Mouse (Mus musculus) kidney, embryonic 16.5 days (tissue): ENCODE measurements around the gene Vcam1. TPM values are rescaled to one million over a fixed set of nuclear protein-coding genes. Genes with fewer than 3 reads are reported as not detected.

Experiments used
- ATAC-seq: fragments of 200-750 bp; cut with Nextera tagmentation; 2 replicates; pipeline ENCODE4 v1.8.0; 2017; ENCODE audit warnings: moderate TSS enrichment; ENCODE audit not compliant: low FRiP score, low TSS enrichment
- H3K27ac ChIP-seq: fragments of 300-500 bp; sonication (generic); 2 replicates; pipeline ENCODE4 v1.5.1; 2014; ENCODE audit warnings: low read length
- H3K27me3 ChIP-seq: fragments of 300-500 bp; sonication (generic); 2 replicates; pipeline ENCODE4 v1.6.1; 2014; ENCODE audit warnings: low read length, control low read depth, mixed read lengths; ENCODE audit not compliant: insufficient read depth
- H3K36me3 ChIP-seq: fragments of 300-500 bp; sonication (generic); 2 replicates; pipeline ENCODE4 v1.6.1; 2014; ENCODE audit warnings: low read length, control low read depth, mixed read lengths; ENCODE audit not compliant: insufficient read depth
- H3K4me1 ChIP-seq: fragments of 300-500 bp; sonication (generic); 2 replicates; pipeline ENCODE4 v1.6.1; 2014; ENCODE audit warnings: low read length, control low read depth, mixed read lengths; ENCODE audit not compliant: insufficient read depth
- H3K4me2 ChIP-seq: fragments of 300-500 bp; sonication (generic); replicated peaks from 2 replicates; pipeline ENCODE4 v1.6.1; 2014; ENCODE audit warnings: low read depth, low read length
- H3K4me3 ChIP-seq: fragments of 300-500 bp; sonication (generic); 2 replicates; pipeline ENCODE4 v1.5.1; 2014; ENCODE audit warnings: mild to moderate bottlenecking, low read length
- H3K9ac ChIP-seq: fragments of 300-500 bp; sonication (generic); replicated peaks from 2 replicates; pipeline ENCODE4 v1.6.1; 2014; ENCODE audit warnings: low read length
- H3K9me3 ChIP-seq: fragments of 300-500 bp; sonication (generic); 2 replicates; pipeline ENCODE4 v1.6.1; 2016; ENCODE audit warnings: low read length, control low read depth
- WGBS: fragments of 180-500 bp; shearing (Covaris S2); extraction: QIAGEN DNeasy Blood & Tissue Kit; methylation state at CpG from one replicate; pipeline ENCODE4 v1.1.7; 2014; 5-methylcytosine and 5-hydroxymethylcytosine counted together
- polyA plus RNA-seq: library from polyadenylated mRNA; unstranded; fragments of >200 nt; fragmentation: Nextera tagmentation; extraction: Ambion mirVana; gene quantifications from 2 replicates; pipeline ENCODE4 v1.2.1, GENCODE M21; 2015

Gene Vcam1
- polyA plus RNA-seq, result 49.2 and 54.2 TPM in 2 replicates

GRCm38 (mm10) chr3:116129259-116129738 lies at the start of gene Vcam1:
Gene Vcam1, minus strand, starts transcription at chr3:116129688.
- peak within 1 kb of the TSS; percentile 51 for H3K4me2 ChIP-seq
- H3K9me3 ChIP-seq, result no peaks in the 10 kb centered on the region
- no peak within 1 kb of the TSS for H3K27ac ChIP-seq
- peak within 1 kb of the TSS; percentile 41 for H3K4me3 ChIP-seq
- no peaks in the 10 kb centered on the region for H3K36me3 ChIP-seq
- H3K27me3 ChIP-seq, result no peaks in the 10 kb centered on the region
- ATAC-seq, result peak; percentile 86
- 1% methylated on average over 9 of the region's 9 CpGs for WGBS
- peak within 1 kb of the TSS; percentile 34 for H3K9ac ChIP-seq
- H3K4me1 ChIP-seq, result no peaks in the 10 kb centered on the region

GRCm38 (mm10) chr3:116175106-116175505 lies 45.6 kb upstream of the Vcam1 start:
- Histone ChIP-seq H3K9me3 (no peaks in the 10 kb centered on the region), H3K27me3 (no peaks in the 10 kb centered on the region), H3K27ac (no peak overlapping the region), H3K9ac (no peak overlapping the region), H3K4me2 (no peak overlapping the region), H3K4me3 (no peak overlapping the region), H3K36me3 (no peaks in the 10 kb centered on the region), H3K4me1 (no peaks in the 10 kb centered on the region)
- no peak for ATAC-seq
- WGBS, result 88% methylated on average over 6 of the region's 6 CpGs

- Histone ChIP-seq H3K27me3 (no peaks in the 10 kb centered on the region), H3K27ac (no peak overlapping the region), H3K36me3 (no peaks in the 10 kb centered on the region), H3K9me3 (no peaks in the 10 kb centered on the region), H3K9ac (no peak overlapping the region), H3K4me2 (no peak overlapping the region), H3K4me1 (no peaks in the 10 kb centered on the region), H3K4me3 (no peak overlapping the region)
- ATAC-seq, result no peak
- 71% methylated on average over 5 of the region's 5 CpGs for WGBS
These were observed 42.0 kb upstream of the Vcam1 start for GRCm38 (mm10) chr3:116171461-116171860.

- no peak overlapping the region for H3K4me2 ChIP-seq
- H3K9me3 ChIP-seq, result no peaks in the 10 kb centered on the region
- ATAC-seq, result no peak
- no peaks in the 10 kb centered on the region for H3K27me3 ChIP-seq
- WGBS, result 85% methylated on average over 2 of the region's 2 CpGs
- H3K9ac ChIP-seq, result no peak overlapping the region
- no peak overlapping the region for H3K4me3 ChIP-seq
- H3K4me1 ChIP-seq, result no peaks in the 10 kb centered on the region
- no peak overlapping the region for H3K27ac ChIP-seq
- no peaks in the 10 kb centered on the region for H3K36me3 ChIP-seq
These were observed 38.6 kb upstream of the Vcam1 start for GRCm38 (mm10) chr3:116168056-116168455.

- Histone ChIP-seq H3K4me2 (no peak overlapping the region), H3K4me1 (no peaks in the 10 kb centered on the region), H3K4me3 (no peak overlapping the region), H3K27ac (no peak overlapping the region), H3K27me3 (no peaks in the 10 kb centered on the region), H3K36me3 (no peaks in the 10 kb centered on the region), H3K9me3 (no peaks in the 10 kb centered on the region), H3K9ac (no peak overlapping the region)
- WGBS, result 71% methylated on average over 8 of the region's 8 CpGs
- ATAC-seq, result no peak
These were observed 36.8 kb upstream of the Vcam1 start for GRCm38 (mm10) chr3:116166296-116166695.

GRCm38 (mm10) chr3:116165030-116165429 lies 35.5 kb upstream of the Vcam1 start:
- Histone ChIP-seq H3K36me3 (no peaks in the 10 kb centered on the region), H3K4me3 (no peak overlapping the region), H3K27ac (no peak overlapping the region), H3K9me3 (no peaks in the 10 kb centered on the region), H3K27me3 (no peaks in the 10 kb centered on the region), H3K4me2 (no peak overlapping the region), H3K9ac (no peak overlapping the region), H3K4me1 (no peaks in the 10 kb centered on the region)
- no peak for ATAC-seq
- WGBS, result 64% methylated on average over 1 of the region's 1 CpGs

GRCm38 (mm10) chr3:116163517-116163916 lies 34.0 kb upstream of the Vcam1 start:
- Histone ChIP-seq H3K4me2 (no peak overlapping the region), H3K36me3 (no peaks in the 10 kb centered on the region), H3K4me1 (no peaks in the 10 kb centered on the region), H3K9ac (no peak overlapping the region), H3K27me3 (no peaks in the 10 kb centered on the region), H3K4me3 (no peak overlapping the region), H3K27ac (no peak overlapping the region), H3K9me3 (no peaks in the 10 kb centered on the region)
- WGBS, result 85% methylated on average over 5 of the region's 5 CpGs
- no peak for ATAC-seq

- WGBS, result 65% methylated on average over 9 of the region's 9 CpGs
These were observed 32.7 kb upstream of the Vcam1 start for GRCm38 (mm10) chr3:116162097-116162666.

GRCm38 (mm10) chr3:116159376-116159775 lies 29.9 kb upstream of the Vcam1 start:
- no peaks in the 10 kb centered on the region for H3K27me3 ChIP-seq
- ATAC-seq, result no peak
- H3K36me3 ChIP-seq, result no peaks in the 10 kb centered on the region
- no peak overlapping the region for H3K27ac ChIP-seq
- H3K4me1 ChIP-seq, result no peaks in the 10 kb centered on the region
- H3K4me3 ChIP-seq, result no peak overlapping the region
- no peaks in the 10 kb centered on the region for H3K9me3 ChIP-seq
- 93% methylated on average over 5 of the region's 5 CpGs for WGBS
- H3K4me2 ChIP-seq, result no peak overlapping the region
- H3K9ac ChIP-seq, result no peak overlapping the region

More at GRCm38 (mm10) chr3:116162097-116162666, 32.7 kb upstream of the Vcam1 start:
- Histone ChIP-seq H3K4me3 (no peak overlapping the region), H3K27me3 (no peaks in the 10 kb centered on the region), H3K9ac (no peak overlapping the region), H3K4me2 (no peak overlapping the region), H3K27ac (no peak overlapping the region), H3K4me1 (no peaks in the 10 kb centered on the region), H3K9me3 (no peaks in the 10 kb centered on the region), H3K36me3 (no peaks in the 10 kb centered on the region)
- ATAC-seq, result no peak

GRCm38 (mm10) chr3:116157447-116157990 lies 28.0 kb upstream of the Vcam1 start:
- no peak overlapping the region for H3K27ac ChIP-seq
- no peaks in the 10 kb centered on the region for H3K36me3 ChIP-seq
- no peaks in the 10 kb centered on the region for H3K27me3 ChIP-seq
- WGBS, result 46% methylated on average over 13 of the region's 13 CpGs
- no peak overlapping the region for H3K4me3 ChIP-seq
- H3K9me3 ChIP-seq, result no peaks in the 10 kb centered on the region
- H3K4me2 ChIP-seq, result no peak overlapping the region
- no peaks in the 10 kb centered on the region for H3K4me1 ChIP-seq
- ATAC-seq, result no peak
- H3K9ac ChIP-seq, result no peak overlapping the region
